ENCODE assay signal across 16 mouse cellular contexts in genomic region chr14:45964043-45964442, GRCm38 (mm10).
"Had no signal": no experiment of that assay in that cellular context is flagged by ENCODE, and none has a peak within 500 bp of the region (broad histone marks: within the 10 kb centered on the region; RNA-seq: fewer than 3 reads in every experiment).

No protein-coding gene starts in this region.

- H3K9me3 ChIP-seq: midbrain, embryonic 13.5 days; midbrain, embryonic 15.5 days; neural tube, embryonic 12.5 days; stomach, embryonic 15.5 days had no signal

- DNase-seq: liver, postnatal 0 days; lung, adult 2 months; lung, postnatal 14 days; lung, postnatal 36 days; right cerebral cortex, postnatal 14 days; thymus, adult 2 months; thymus, postnatal 25 days; thymus, postnatal 4 days had no signal

- H3K4me1 ChIP-seq: megakaryocyte, embryonic 14.5 days; midbrain, embryonic 13.5 days; midbrain, embryonic 15.5 days; neural tube, embryonic 12.5 days; stomach, embryonic 15.5 days had no signal

- H3K4me2 ChIP-seq: midbrain, embryonic 11.5 days; midbrain, embryonic 13.5 days; midbrain, embryonic 15.5 days; neural tube, embryonic 12.5 days; stomach, embryonic 15.5 days had no signal

- H3K27me3 ChIP-seq: megakaryocyte, embryonic 14.5 days; midbrain, embryonic 13.5 days; midbrain, embryonic 15.5 days; neural tube, embryonic 12.5 days; stomach, embryonic 15.5 days had no signal

- H3K36me3 ChIP-seq: midbrain, embryonic 13.5 days; midbrain, embryonic 15.5 days; neural tube, embryonic 12.5 days; stomach, embryonic 15.5 days had no signal

- ATAC-seq: liver, postnatal 0 days; midbrain, embryonic 13.5 days; midbrain, embryonic 15.5 days had no signal

- H3K9ac ChIP-seq: liver, postnatal 0 days; midbrain, embryonic 13.5 days; midbrain, embryonic 15.5 days; neural tube, embryonic 12.5 days; stomach, embryonic 15.5 days had no signal

- H3K4me3 ChIP-seq: megakaryocyte, embryonic 14.5 days; midbrain, embryonic 13.5 days; midbrain, embryonic 15.5 days; neural tube, embryonic 12.5 days; stomach, embryonic 15.5 days had no signal

- H3K27ac ChIP-seq: macrophage; midbrain, embryonic 13.5 days; midbrain, embryonic 15.5 days; neural tube, embryonic 12.5 days; stomach, embryonic 15.5 days; stomach, postnatal 0 days had no signal
